Mouse (Mus musculus) neural tube, embryonic 13.5 days (tissue): ENCODE results near the gene Rbbp6. TPM values are rescaled to one million over a fixed set of nuclear protein-coding genes. Genes with fewer than 3 reads are reported as not detected.

Source experiments
- ATAC-seq: fragments of 200-750 bp; cut with Nextera tagmentation; 2 replicates; pipeline ENCODE4 v1.8.0; 2017; ENCODE audit warnings: low read depth, mild to moderate bottlenecking, moderate TSS enrichment, moderate library complexity
- H3K27ac ChIP-seq: fragments of 300-500 bp; sonication (generic); replicated peaks from 2 replicates; pipeline ENCODE4 v1.5.1; 2015; ENCODE audit warnings: moderate library complexity, mild to moderate bottlenecking, inconsistent platforms
- H3K27me3 ChIP-seq: fragments of 300-500 bp; sonication (generic); 2 replicates; pipeline ENCODE4 v1.6.1; 2015; ENCODE audit warnings: mild to moderate bottlenecking, inconsistent platforms
- H3K36me3 ChIP-seq: fragments of 300-500 bp; sonication (generic); 2 replicates; pipeline ENCODE4 v1.6.1; 2015; ENCODE audit warnings: mild to moderate bottlenecking, inconsistent platforms
- H3K4me1 ChIP-seq: fragments of 300-500 bp; sonication (generic); replicated peaks from 2 replicates; pipeline ENCODE4 v1.6.1; 2015; ENCODE audit warnings: inconsistent platforms
- H3K4me2 ChIP-seq: fragments of 300-500 bp; sonication (generic); 2 replicates; pipeline ENCODE4 v1.6.1; 2015; ENCODE audit warnings: inconsistent platforms, mild to moderate bottlenecking, moderate library complexity
- H3K4me3 ChIP-seq: fragments of 300-500 bp; sonication (generic); 2 replicates; pipeline ENCODE4 v1.5.1; 2015; ENCODE audit warnings: mild to moderate bottlenecking, inconsistent platforms
- H3K9ac ChIP-seq: fragments of 300-500 bp; sonication (generic); 2 replicates; pipeline ENCODE4 v1.6.1; 2015; ENCODE audit warnings: moderate library complexity, mild to moderate bottlenecking, inconsistent platforms
- H3K9me3 ChIP-seq: fragments of 300-500 bp; sonication (generic); 2 replicates; pipeline ENCODE4 v1.6.1; 2016; ENCODE audit warnings: inconsistent platforms
- WGBS: fragments of 180-500 bp; shearing (Covaris S2); methylation state at CpG from one replicate; pipeline ENCODE4 v1.1.7; 2015; 5-methylcytosine and 5-hydroxymethylcytosine counted together
- polyA plus RNA-seq: library from polyadenylated mRNA; unstranded; fragments of >200 nt; fragmentation: Nextera tagmentation; extraction: Ambion mirVana; gene quantifications from 2 replicates; pipeline ENCODE4 v1.2.1, GENCODE M21; 2015

Rbbp6 gene
- 31.1 and 35.2 TPM in 2 replicates for polyA plus RNA-seq

- Histone ChIP-seq H3K4me1 (no peaks in the 10 kb centered on the region), H3K9ac (no peak within 1 kb of the TSS), H3K27me3 (no peaks in the 10 kb centered on the region), H3K4me2 (no peak within 1 kb of the TSS), H3K27ac (no peak within 1 kb of the TSS), H3K9me3 (no peaks in the 10 kb centered on the region), H3K36me3 (no peaks in the 10 kb centered on the region), H3K4me3 (no peak within 1 kb of the TSS)
- no peak for ATAC-seq
- WGBS: 81% methylated on average over 5 of the region's 5 CpGs
Measured at GRCm38 (mm10) chr7:122965386-122965785, at the start of gene Rbbp6. Gene Rbbp6 (plus strand): TSS chr7:122965686.

GRCm38 (mm10) chr7:122919728-122920582 lies 45.5 kb upstream of the Rbbp6 start:
- H3K9me3 ChIP-seq: no peaks in the 10 kb centered on the region
- no peak overlapping the region for H3K27ac ChIP-seq
- 48% methylated on average over 13 of the region's 13 CpGs for WGBS
- ATAC-seq: no peak
- H3K36me3 ChIP-seq: no peaks in the 10 kb centered on the region
- H3K9ac ChIP-seq: no peak overlapping the region
- H3K4me2 ChIP-seq: no peak overlapping the region
- no peak overlapping the region for H3K4me3 ChIP-seq
- H3K4me1 ChIP-seq: no peaks in the 10 kb centered on the region
- H3K27me3 ChIP-seq: no peaks in the 10 kb centered on the region

- H3K4me3 ChIP-seq: no peak overlapping the region
- H3K27ac ChIP-seq: no peak overlapping the region
- H3K9ac ChIP-seq: no peak overlapping the region
- H3K4me2 ChIP-seq: no peak overlapping the region
- 82% methylated on average over 9 of the region's 9 CpGs for WGBS
- no peak for ATAC-seq
- no peaks in the 10 kb centered on the region for H3K4me1 ChIP-seq
- no peaks in the 10 kb centered on the region for H3K27me3 ChIP-seq
- H3K36me3 ChIP-seq: no peaks in the 10 kb centered on the region
- H3K9me3 ChIP-seq: no peaks in the 10 kb centered on the region
Measured at GRCm38 (mm10) chr7:122921537-122921936, 43.9 kb upstream of the Rbbp6 start.

GRCm38 (mm10) chr7:122924256-122924655 lies 41.2 kb upstream of the Rbbp6 start:
- ATAC-seq: no peak
- no peak overlapping the region for H3K4me2 ChIP-seq
- H3K9me3 ChIP-seq: no peaks in the 10 kb centered on the region
- no peak overlapping the region for H3K9ac ChIP-seq
- H3K27ac ChIP-seq: no peak overlapping the region
- H3K4me1 ChIP-seq: no peaks in the 10 kb centered on the region
- no peaks in the 10 kb centered on the region for H3K27me3 ChIP-seq
- WGBS: 83% methylated on average over 3 of the region's 3 CpGs
- H3K36me3 ChIP-seq: no peaks in the 10 kb centered on the region
- H3K4me3 ChIP-seq: no peak overlapping the region

GRCm38 (mm10) chr7:122930494-122930893 lies 35.0 kb upstream of the Rbbp6 start:
- H3K27me3 ChIP-seq: no peaks in the 10 kb centered on the region
- 61% methylated on average over 3 of the region's 3 CpGs for WGBS
- no peaks in the 10 kb centered on the region for H3K36me3 ChIP-seq
- no peak overlapping the region for H3K4me3 ChIP-seq
- no peak overlapping the region for H3K27ac ChIP-seq
- H3K4me1 ChIP-seq: no peaks in the 10 kb centered on the region
- H3K9ac ChIP-seq: no peak overlapping the region
- ATAC-seq: no peak; the same call in 1 of the 2 replicates
- no peak overlapping the region for H3K4me2 ChIP-seq
- no peaks in the 10 kb centered on the region for H3K9me3 ChIP-seq

- Histone ChIP-seq H3K36me3 (no peaks in the 10 kb centered on the region), H3K9me3 (no peaks in the 10 kb centered on the region), H3K4me3 (no peak overlapping the region), H3K27me3 (no peaks in the 10 kb centered on the region), H3K27ac (no peak overlapping the region), H3K4me1 (no peaks in the 10 kb centered on the region), H3K9ac (no peak overlapping the region), H3K4me2 (no peak overlapping the region)
- ATAC-seq: no peak
- 30% methylated on average over 1 of the region's 1 CpGs for WGBS
Measured at GRCm38 (mm10) chr7:122932171-122932570, 33.3 kb upstream of the Rbbp6 start.

GRCm38 (mm10) chr7:122936626-122937025 lies 28.9 kb upstream of the Rbbp6 start:
- H3K36me3 ChIP-seq: no peaks in the 10 kb centered on the region
- no peak overlapping the region for H3K27ac ChIP-seq
- no peak overlapping the region for H3K9ac ChIP-seq
- no peaks in the 10 kb centered on the region for H3K27me3 ChIP-seq
- ATAC-seq: no peak
- no peak overlapping the region for H3K4me3 ChIP-seq
- no peak overlapping the region for H3K4me2 ChIP-seq
- H3K9me3 ChIP-seq: no peaks in the 10 kb centered on the region
- H3K4me1 ChIP-seq: peaks cover 12% of the 10 kb centered on the region

- Histone ChIP-seq H3K4me2 (no peak overlapping the region), H3K36me3 (no peaks in the 10 kb centered on the region), H3K4me1 (peaks cover 12% of the 10 kb centered on the region), H3K27me3 (no peaks in the 10 kb centered on the region), H3K9ac (no peak overlapping the region), H3K4me3 (no peak overlapping the region), H3K9me3 (no peaks in the 10 kb centered on the region), H3K27ac (no peak overlapping the region)
- no peak for ATAC-seq
- 68% methylated on average over 1 of the region's 1 CpGs for WGBS
Measured at GRCm38 (mm10) chr7:122938197-122938596, 27.3 kb upstream of the Rbbp6 start.

- H3K4me3 ChIP-seq: no peak overlapping the region
- no peaks in the 10 kb centered on the region for H3K36me3 ChIP-seq
- H3K27ac ChIP-seq: no peak overlapping the region
- no peak overlapping the region for H3K4me2 ChIP-seq
- 85% methylated on average over 3 of the region's 3 CpGs for WGBS
- peaks cover 12% of the 10 kb centered on the region for H3K4me1 ChIP-seq
- no peak overlapping the region for H3K9ac ChIP-seq
- H3K9me3 ChIP-seq: no peaks in the 10 kb centered on the region
- ATAC-seq: no peak
- no peaks in the 10 kb centered on the region for H3K27me3 ChIP-seq
Measured at GRCm38 (mm10) chr7:122939181-122939580, 26.3 kb upstream of the Rbbp6 start.

GRCm38 (mm10) chr7:122940371-122941075 lies 25.0 kb upstream of the Rbbp6 start:
- Histone ChIP-seq H3K36me3 (no peaks in the 10 kb centered on the region), H3K27me3 (no peaks in the 10 kb centered on the region), H3K9ac (no peak overlapping the region), H3K9me3 (no peaks in the 10 kb centered on the region), H3K4me2 (peak overlapping the region; percentile 39), H3K4me1 (peaks cover 12% of the 10 kb centered on the region), H3K4me3 (peak overlapping the region; percentile 6; the same call in 1 of the 2 replicates), H3K27ac (no peak overlapping the region)
- no peak for ATAC-seq
- 11% methylated on average over 12 of the region's 12 CpGs for WGBS

- Histone ChIP-seq H3K27me3 (no peaks in the 10 kb centered on the region), H3K4me1 (peaks cover 12% of the 10 kb centered on the region), H3K4me3 (no peak overlapping the region), H3K27ac (no peak overlapping the region), H3K9me3 (no peaks in the 10 kb centered on the region), H3K4me2 (no peak overlapping the region), H3K36me3 (no peaks in the 10 kb centered on the region), H3K9ac (no peak overlapping the region)
- no peak for ATAC-seq
- 91% methylated on average over 8 of the region's 8 CpGs for WGBS
Measured at GRCm38 (mm10) chr7:122942111-122942510, 23.4 kb upstream of the Rbbp6 start.

GRCm38 (mm10) chr7:122945149-122945548 lies 20.3 kb upstream of the Rbbp6 start:
- peak; percentile 27; the same call in 1 of the 2 replicates for ATAC-seq
- H3K4me2 ChIP-seq: no peak overlapping the region
- 0% methylated on average over 1 of the region's 1 CpGs for WGBS

More at GRCm38 (mm10) chr7:122945149-122945548, 20.3 kb upstream of the Rbbp6 start:
- peaks cover 9% of the 10 kb centered on the region for H3K4me1 ChIP-seq
- no peak overlapping the region for H3K27ac ChIP-seq
- no peak overlapping the region for H3K4me3 ChIP-seq
- no peaks in the 10 kb centered on the region for H3K27me3 ChIP-seq
- no peak overlapping the region for H3K9ac ChIP-seq
- H3K9me3 ChIP-seq: no peaks in the 10 kb centered on the region
- no peaks in the 10 kb centered on the region for H3K36me3 ChIP-seq
